Mouse (Mus musculus): ENCODE measurements around the gene Dnajc12. TPM values are rescaled to one million over a fixed set of nuclear protein-coding genes. Genes with fewer than 3 reads are reported as not detected.
"Not testable (repeated sequence)": the region's sequence is repeated elsewhere in the genome, so short reads cannot be mapped to it uniquely, and the experiment has no call there.

Dnajc12 gene
- total and polyA plus RNA-seq, 3 experiments = 2.9 to 7.3 TPM; not detected in 1

- H3K27me3 ChIP-seq (ENCODE audit: control insufficient read depth in 1 of 2, insufficient read depth in 2 of 2, low read length in 2 of 2) = no peaks in the 10 kb centered on the region
- no peak overlapping the region for H3K27ac ChIP-seq (ENCODE audit: control insufficient read depth, low read depth, low read length)
- H3K4me1 ChIP-seq (ENCODE audit: control insufficient read depth in 1 of 2, insufficient read depth in 2 of 2, low read length in 2 of 2) = no peaks in the 10 kb centered on the region
- no peak overlapping the region for H3K9ac ChIP-seq (ENCODE audit: control insufficient read depth, low read depth, low read length, poor library complexity, severe bottlenecking)
- TF ChIP-seq ZNF384 (IDR thresholded peaks at IDR 0.05; ENCODE audit: low read depth, low read length) (no peak), ZKSCAN1 (IDR thresholded peaks at IDR 0.05; ENCODE audit: low read depth, low read length) (no peak), MXI1 (IDR thresholded peaks at IDR 0.05; ENCODE audit: low read depth, low read length) (no peak), MYC (IDR thresholded peaks at IDR 0.05; ENCODE audit: low read depth, low read length) (no peak), TAL1 (IDR thresholded peaks at IDR 0.05; ENCODE audit: low read length) (no peak), USF2 (IDR thresholded peaks at IDR 0.05; ENCODE audit: borderline replicate concordance in 1 of 2, insufficient read depth in 1 of 2, low read depth in 1 of 2, low read length in 2 of 2) (no peak), ZMIZ1 (IDR thresholded peaks at IDR 0.05; ENCODE audit: low read depth, low read length) (no peak), ELF1 (IDR thresholded peaks at IDR 0.05; ENCODE audit: low read depth, low read length) (no peak), MEF2A (IDR thresholded peaks at IDR 0.05; ENCODE audit: extremely low read depth, insufficient replicate concordance, low read depth, low read length, poor library complexity, severe bottlenecking) (no peak)
- H3K79me2 ChIP-seq (ENCODE audit: control insufficient read depth, insufficient read depth, low read length, poor library complexity) = no peaks in the 10 kb centered on the region
- DNase-seq (ENCODE audit: low read depth, low spot score) = no peak
- no peaks in the 10 kb centered on the region for H3K36me3 ChIP-seq (ENCODE audit: control insufficient read depth in 1 of 2, insufficient read depth in 2 of 2, low read length in 2 of 2)
- H3K4me3 ChIP-seq (ENCODE audit: control insufficient read depth in 1 of 2, insufficient read depth in 1 of 2, low read depth in 2 of 2, low read length in 2 of 2) = no peak overlapping the region
- H3K9me3 ChIP-seq (replicated peaks; ENCODE audit: insufficient read depth, low read length) = no peaks in the 10 kb centered on the region
Observed at GRCm38 (mm10) chr10:63350666-63351065, 31.6 kb upstream of the Dnajc12 start.

DNA sequence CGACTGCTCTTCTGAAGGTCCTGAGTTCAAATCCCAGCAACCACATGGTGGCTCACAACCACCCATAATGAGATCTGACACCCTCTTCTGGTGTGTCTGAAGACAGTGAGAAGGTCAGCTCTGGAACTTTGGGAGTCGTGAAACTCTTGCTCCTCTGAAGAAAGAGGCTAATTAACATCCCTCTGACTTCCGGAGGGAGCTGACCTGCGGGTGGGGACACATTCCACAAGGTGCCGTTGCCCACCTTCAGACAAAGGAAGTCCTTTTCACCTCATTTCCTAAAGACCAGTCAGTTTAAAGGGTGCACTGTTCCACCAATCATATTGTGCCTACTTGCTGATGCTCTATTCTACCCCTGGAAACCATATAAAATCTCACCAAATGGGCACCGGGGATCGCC lies 31.1 kb upstream of the Dnajc12 start:
- not testable (repeated sequence) for DNase-seq (ENCODE audit: low read depth, low spot score); H3K27me3 ChIP-seq (ENCODE audit: control insufficient read depth in 1 of 2, insufficient read depth in 2 of 2, low read length in 2 of 2); H3K9ac ChIP-seq (ENCODE audit: control insufficient read depth, low read depth, low read length, poor library complexity, severe bottlenecking); H3K4me1 ChIP-seq (ENCODE audit: control insufficient read depth in 1 of 2, insufficient read depth in 2 of 2, low read length in 2 of 2); H3K36me3 ChIP-seq (ENCODE audit: control insufficient read depth in 1 of 2, insufficient read depth in 2 of 2, low read length in 2 of 2); H3K79me2 ChIP-seq (ENCODE audit: control insufficient read depth, insufficient read depth, low read length, poor library complexity); H3K4me3 ChIP-seq (ENCODE audit: control insufficient read depth in 1 of 2, insufficient read depth in 1 of 2, low read depth in 2 of 2, low read length in 2 of 2); H3K27ac ChIP-seq (ENCODE audit: control insufficient read depth, low read depth, low read length); H3K9me3 ChIP-seq (replicated peaks; ENCODE audit: insufficient read depth, low read length)

DNA sequence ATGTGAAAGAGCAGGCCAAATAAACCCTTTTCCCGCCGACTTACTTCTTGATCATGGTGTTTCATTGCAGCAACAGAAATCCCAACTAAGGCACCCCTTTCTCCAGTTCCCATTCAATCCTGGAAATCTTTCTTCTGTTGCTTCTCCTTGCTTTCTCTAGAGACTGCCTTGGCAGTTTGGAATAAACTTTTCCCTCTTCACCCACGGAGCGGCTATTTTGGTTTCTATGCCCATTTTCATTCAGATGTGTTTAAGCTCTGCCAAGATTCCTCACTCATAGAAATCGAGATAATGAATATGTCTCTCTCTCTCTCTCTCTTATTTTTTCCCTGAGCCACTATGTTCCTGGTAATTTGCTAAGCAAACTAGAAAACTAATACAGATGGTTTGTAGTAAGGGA lies 30.1 kb upstream of the Dnajc12 start:
- no peaks in the 10 kb centered on the region for H3K27me3 ChIP-seq (ENCODE audit: control insufficient read depth in 1 of 2, insufficient read depth in 2 of 2, low read length in 2 of 2)
- no peak overlapping the region for H3K27ac ChIP-seq (ENCODE audit: control insufficient read depth, low read depth, low read length)
- no peaks in the 10 kb centered on the region for H3K79me2 ChIP-seq (ENCODE audit: control insufficient read depth, insufficient read depth, low read length, poor library complexity)
- no peaks in the 10 kb centered on the region for H3K9me3 ChIP-seq (replicated peaks; ENCODE audit: insufficient read depth, low read length)
- H3K9ac ChIP-seq (ENCODE audit: control insufficient read depth, low read depth, low read length, poor library complexity, severe bottlenecking) = no peak overlapping the region
- TF ChIP-seq ELF1 (IDR thresholded peaks at IDR 0.05; ENCODE audit: low read depth, low read length) (no peak), RAD21 (IDR thresholded peaks at IDR 0.05; ENCODE audit: low read depth, low read length) (no peak), TCF12 (IDR thresholded peaks at IDR 0.05; ENCODE audit: low read depth, low read length) (no peak), POLR2AphosphoS2 (IDR thresholded peaks at IDR 0.05; ENCODE audit: low read length) (no peak), MAZ (IDR thresholded peaks at IDR 0.05; ENCODE audit: low read depth, low read length) (no peak), MEF2A (IDR thresholded peaks at IDR 0.05; ENCODE audit: extremely low read depth, insufficient replicate concordance, low read depth, low read length, poor library complexity, severe bottlenecking) (no peak), MYB (IDR thresholded peaks at IDR 0.05; ENCODE audit: low read depth, low read length) (no peak), SMC3 (IDR thresholded peaks at IDR 0.05; ENCODE audit: low read depth, low read length) (no peak), SIN3A (IDR thresholded peaks at IDR 0.05; ENCODE audit: low read length) (no peak), ETS1 (IDR thresholded peaks at IDR 0.05; ENCODE audit: low read depth, low read length) (no peak), MAX (IDR thresholded peaks at IDR 0.05; ENCODE audit: low read length) (no peak), BHLHE40 (IDR thresholded peaks at IDR 0.05; ENCODE audit: borderline replicate concordance, low read depth, low read length) (no peak)
- no peaks in the 10 kb centered on the region for H3K4me1 ChIP-seq (ENCODE audit: control insufficient read depth in 1 of 2, insufficient read depth in 2 of 2, low read length in 2 of 2)
- H3K36me3 ChIP-seq (ENCODE audit: control insufficient read depth in 1 of 2, insufficient read depth in 2 of 2, low read length in 2 of 2) = no peaks in the 10 kb centered on the region
- no peak for DNase-seq (ENCODE audit: low read depth, low spot score)
- no peak overlapping the region for H3K4me3 ChIP-seq (ENCODE audit: control insufficient read depth in 1 of 2, insufficient read depth in 1 of 2, low read depth in 2 of 2, low read length in 2 of 2)
